Mouse (Mus musculus) liver, adult 2 months (tissue): ENCODE measurements at regions not wholly inside any gene's neighbourhood (a gene's known extent, or its start where the extent isn't known, plus 50 kb on each side); places are given as distances from the start of the nearest gene placed in this dataset.

Experiments
- CTCF ChIP-seq: fragments of 200-500 bp; IDR thresholded peaks from 2 replicates; pipeline ENCODE4 v1.5.1; 2011; ENCODE audit warnings: low read depth, low read length, control low read depth
- POLR2A ChIP-seq: fragments of 200-500 bp; IDR thresholded peaks from 2 replicates; pipeline ENCODE4 v1.6.1; 2011; ENCODE audit warnings: low read length, control low read depth; ENCODE audit not compliant: insufficient read depth; ENCODE audit errors: extremely low read depth

DNA sequence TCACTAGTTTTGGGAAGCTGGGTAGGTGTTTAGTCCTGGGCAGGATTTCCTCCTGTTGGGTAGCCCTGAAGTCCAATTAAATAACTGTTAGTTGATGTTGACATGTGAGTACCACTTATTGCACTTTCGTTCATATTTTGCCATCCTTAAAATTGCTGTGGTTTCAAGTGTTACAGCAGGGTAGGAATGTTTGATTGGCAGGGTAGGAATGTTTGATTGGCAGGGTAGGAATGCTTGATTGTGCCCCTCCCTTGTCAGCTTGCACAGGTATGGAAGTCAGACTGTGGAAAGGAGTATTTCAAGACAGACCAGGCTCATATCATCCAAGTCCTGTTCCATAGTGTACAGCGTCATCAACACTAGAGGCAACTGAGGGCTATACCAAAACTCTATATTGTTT is 745.6 kb upstream of the Frg1 start:
- TF ChIP-seq POLR2A (no peak), CTCF (no peak)
